Mouse (Mus musculus): ENCODE measurements at regions not wholly inside any gene's neighbourhood (a gene's known extent, or its start where the extent isn't known, plus 50 kb on each side); places are given as distances from the start of the nearest gene placed in this dataset.

GRCm38 (mm10) chr7:77632656-77633055 is 1105.2 kb downstream of the Ntrk3 start:
- no peak for DNase-seq

GRCm38 (mm10) chr7:77623491-77623890 is 1114.3 kb downstream of the Ntrk3 start:
- no peak for DNase-seq

DNA sequence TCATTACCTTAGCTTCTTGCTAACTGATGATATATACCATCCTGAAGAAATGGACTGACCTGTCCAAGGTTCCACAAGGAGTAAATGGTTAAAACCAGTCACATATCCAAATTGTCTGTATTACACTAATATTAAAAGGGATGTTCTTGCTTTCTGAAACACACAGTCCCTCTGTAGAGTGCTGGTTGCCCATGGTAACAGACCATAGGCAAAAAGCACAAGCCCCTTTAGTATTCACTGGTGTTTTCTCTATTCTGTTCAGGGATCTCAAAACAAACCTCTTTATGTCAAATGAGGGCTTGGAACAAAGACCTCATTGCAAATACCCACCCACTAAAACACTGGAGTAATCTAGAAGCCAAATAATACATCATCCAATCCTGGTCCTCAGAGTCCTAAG is 1114.9 kb downstream of the Ntrk3 start:
- no peak for DNase-seq

- DNase-seq = no peak
Measured at GRCm38 (mm10) chr7:77572872-77573271, 1164.9 kb downstream of the Ntrk3 start.

DNA sequence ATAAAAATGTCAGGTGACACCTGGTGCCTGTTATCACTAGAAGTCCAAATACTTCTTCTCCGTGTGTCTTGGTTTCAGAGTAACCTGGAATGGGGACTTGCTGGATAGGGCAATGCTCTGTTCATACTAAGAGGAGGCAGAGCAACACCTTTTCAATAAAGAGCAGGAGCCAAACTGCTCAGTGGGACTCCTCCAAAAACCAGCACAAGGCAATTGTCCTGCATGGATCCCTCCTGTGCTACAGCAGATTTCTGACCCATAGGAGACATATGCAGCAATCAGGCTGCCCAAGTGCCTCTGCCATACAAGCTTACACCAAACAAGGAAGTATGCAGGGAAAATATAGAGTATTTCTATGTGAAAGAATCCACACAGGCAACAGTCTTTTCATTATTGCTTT is 1178.7 kb downstream of the Ntrk3 start:
- DNase-seq = no peak

- DNase-seq = no peak
Measured at GRCm38 (mm10) chr7:77558536-77558935, 1179.3 kb downstream of the Ntrk3 start.

- no peak for DNase-seq
Measured at GRCm38 (mm10) chr7:77536890-77537289, 1200.9 kb downstream of the Ntrk3 start.

DNA sequence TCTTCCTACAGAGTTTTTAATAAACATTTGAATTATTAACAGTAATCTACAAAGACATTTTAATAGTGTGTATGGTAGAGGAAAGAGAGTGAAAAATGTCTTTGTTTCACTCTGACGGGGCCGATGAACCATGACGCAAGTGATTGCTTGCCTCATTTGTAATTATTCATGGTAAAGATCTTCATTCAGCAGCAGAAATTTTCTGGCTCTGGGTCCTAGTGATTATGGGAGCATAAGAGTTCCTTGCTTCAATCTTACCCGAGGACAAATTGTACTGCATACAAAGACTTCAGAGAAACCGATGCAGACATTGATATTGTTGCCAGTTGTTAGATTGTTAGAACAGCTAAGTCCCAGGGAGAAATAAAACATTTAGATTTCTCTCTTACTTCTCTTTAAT is 1209.9 kb downstream of the Ntrk3 start:
- no peak for DNase-seq

- no peak for DNase-seq
Measured at GRCm38 (mm10) chr7:77509586-77509985, 1228.2 kb downstream of the Ntrk3 start.

- no peak for DNase-seq
Measured at GRCm38 (mm10) chr7:77507606-77508005, 1230.2 kb downstream of the Ntrk3 start.

GRCm38 (mm10) chr7:77502608-77503007 is 1235.2 kb downstream of the Ntrk3 start:
- no peak for DNase-seq

DNA sequence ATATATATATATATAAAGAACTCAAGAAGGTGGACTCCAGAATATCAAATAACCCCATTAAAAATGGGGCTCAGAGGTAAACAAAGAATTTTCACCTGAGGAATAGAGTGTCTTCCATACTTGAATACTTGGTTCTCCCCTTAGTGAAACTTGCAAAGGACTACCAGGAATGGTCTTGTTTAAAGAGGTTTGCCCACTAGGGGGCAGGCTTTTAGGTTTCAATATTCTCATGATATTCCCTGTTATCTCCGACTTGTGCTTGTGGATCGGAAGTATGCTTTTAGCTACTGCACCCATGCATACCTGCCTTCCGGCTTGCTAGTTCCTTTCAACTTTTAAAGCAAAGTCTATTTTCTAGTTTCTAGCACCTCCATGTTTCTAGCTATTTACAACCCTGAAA is 1242.7 kb downstream of the Ntrk3 start:
- peak; percentile 2 for DNase-seq

- DNase-seq = peak; percentile 1
Measured at GRCm38 (mm10) chr7:77477519-77477918, 1247.8 kb downstream of the Agbl1 start.

DNA sequence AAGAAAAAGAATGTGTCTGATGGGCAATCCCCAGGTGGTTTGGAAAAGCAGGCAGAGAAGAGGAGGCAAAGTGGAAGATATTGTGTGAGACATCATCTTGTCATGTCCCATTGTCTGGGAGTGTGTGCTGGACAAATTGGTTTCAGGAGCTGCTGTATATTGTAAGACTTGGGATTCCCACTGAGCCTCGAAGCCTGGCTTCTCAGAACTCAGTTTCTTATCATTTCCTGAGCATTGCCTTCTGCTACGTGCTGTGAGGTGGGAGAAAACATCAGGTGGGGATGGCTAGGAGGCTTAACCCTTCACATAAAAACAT is 1216.3 kb downstream of the Agbl1 start:
- DNase-seq = no peak

- DNase-seq = no peak
Measured at GRCm38 (mm10) chr7:77445352-77446051, 1215.8 kb downstream of the Agbl1 start.

DNA sequence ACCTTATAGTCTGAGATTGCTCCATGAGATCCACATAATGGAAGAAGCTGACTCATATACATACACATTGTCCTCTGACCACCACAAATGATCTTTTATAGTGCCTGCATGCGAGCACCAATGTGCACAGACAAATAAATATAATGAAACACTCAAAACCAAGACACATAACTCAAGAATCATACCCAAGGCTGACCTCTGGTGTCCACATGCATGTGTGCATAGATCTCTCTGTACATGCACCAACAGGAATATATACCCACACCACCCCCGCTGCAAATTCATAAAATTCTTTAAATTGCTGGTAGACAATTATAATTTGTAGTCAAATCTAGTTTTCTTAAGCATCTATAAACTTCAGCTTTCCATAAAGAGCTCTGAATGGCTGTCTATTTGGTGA is 1211.9 kb downstream of the Agbl1 start:
- DNase-seq = peak; percentile 3

GRCm38 (mm10) chr7:77413606-77414005 is 1183.9 kb downstream of the Agbl1 start:
- no peak for DNase-seq
